Mouse (Mus musculus) limb, embryonic 15.5 days (tissue): Measurements from ENCODE around the gene Lap3. TPM values are rescaled to one million over a fixed set of nuclear protein-coding genes. Genes with fewer than 3 reads are reported as not detected.
A peak's percentile ranks its signal among the peaks of the same experiment; 100 is the strongest.

ENCODE experiments used
- ATAC-seq: fragments of 200-750 bp; cut with Nextera tagmentation; 2 replicates; pipeline ENCODE4 v1.8.0; 2017; ENCODE audit warnings: low read depth, moderate TSS enrichment; ENCODE audit not compliant: insufficient number of reproducible peaks, low FRiP score, low TSS enrichment
- H3K27ac ChIP-seq: fragments of 300-500 bp; sonication (generic); 2 replicates; pipeline ENCODE4 v1.5.1; 2015; ENCODE audit warnings: moderate library complexity, mild to moderate bottlenecking, inconsistent platforms
- H3K27me3 ChIP-seq: fragments of 300-500 bp; sonication (generic); 2 replicates; pipeline ENCODE4 v1.6.1; 2015; ENCODE audit warnings: inconsistent platforms
- H3K36me3 ChIP-seq: fragments of 300-500 bp; sonication (generic); 2 replicates; pipeline ENCODE4 v1.6.1; 2015; ENCODE audit warnings: inconsistent platforms
- H3K4me1 ChIP-seq: fragments of 300-500 bp; sonication (generic); 2 replicates; pipeline ENCODE4 v1.6.1; 2015; ENCODE audit warnings: inconsistent platforms
- H3K4me2 ChIP-seq: fragments of 300-500 bp; sonication (generic); 2 replicates; pipeline ENCODE4 v1.6.1; 2015; ENCODE audit warnings: mild to moderate bottlenecking, inconsistent platforms
- H3K4me3 ChIP-seq: fragments of 300-500 bp; sonication (generic); 2 replicates; pipeline ENCODE4 v1.5.1; 2015; ENCODE audit warnings: mild to moderate bottlenecking, inconsistent platforms
- H3K9ac ChIP-seq: fragments of 300-500 bp; sonication (generic); 2 replicates; pipeline ENCODE4 v1.6.1; 2015; ENCODE audit warnings: inconsistent platforms
- H3K9me3 ChIP-seq: fragments of 300-500 bp; sonication (generic); 2 replicates; pipeline ENCODE4 v1.6.1; 2016; ENCODE audit warnings: inconsistent platforms
- WGBS: fragments of 180-500 bp; shearing (Covaris S2); methylation state at CpG from one replicate; pipeline ENCODE4 v1.1.7; 2015; 5-methylcytosine and 5-hydroxymethylcytosine counted together
- polyA plus RNA-seq: library from polyadenylated mRNA; unstranded; fragments of >200 nt; fragmentation: Nextera tagmentation; extraction: Ambion mirVana; gene quantifications from 2 replicates; pipeline ENCODE4 v1.2.1, GENCODE M21; 2015

Lap3 gene
- polyA plus RNA-seq, 1 experiment from 2014 or later, result 59.8 TPM

- no peak for ATAC-seq
- no peak overlapping the region for H3K4me3 ChIP-seq
- peaks cover 11% of the 10 kb centered on the region for H3K4me1 ChIP-seq
- H3K4me2 ChIP-seq, result no peak overlapping the region
- no peaks in the 10 kb centered on the region for H3K27me3 ChIP-seq
- H3K9ac ChIP-seq, result no peak overlapping the region
- WGBS, result 64% methylated on average over 12 of the region's 12 CpGs
- peaks cover 54% of the 10 kb centered on the region for H3K36me3 ChIP-seq
- H3K27ac ChIP-seq, result no peak overlapping the region
- H3K9me3 ChIP-seq, result no peaks in the 10 kb centered on the region
Measured at GRCm38 (mm10) chr5:45496930-45497550, 3.9 kb downstream of the Lap3 start.

GRCm38 (mm10) chr5:45497564-45497963, 4.4 kb downstream of the Lap3 start:
- Histone ChIP-seq H3K4me3 (no peak overlapping the region), H3K4me2 (no peak overlapping the region), H3K9me3 (no peaks in the 10 kb centered on the region), H3K4me1 (peaks cover 11% of the 10 kb centered on the region), H3K9ac (no peak overlapping the region), H3K36me3 (peaks cover 59% of the 10 kb centered on the region), H3K27me3 (no peaks in the 10 kb centered on the region), H3K27ac (no peak overlapping the region)
- ATAC-seq, result no peak
- 91% methylated on average over 5 of the region's 5 CpGs for WGBS

GRCm38 (mm10) chr5:45510071-45510470, 16.9 kb downstream of the Lap3 start:
- Histone ChIP-seq H3K36me3 (peaks cover 66% of the 10 kb centered on the region), H3K9me3 (no peaks in the 10 kb centered on the region), H3K27ac (no peak overlapping the region), H3K4me1 (no peaks in the 10 kb centered on the region), H3K9ac (no peak overlapping the region), H3K4me3 (no peak overlapping the region), H3K27me3 (no peaks in the 10 kb centered on the region), H3K4me2 (no peak overlapping the region)
- ATAC-seq, result no peak
- 81% methylated on average over 7 of the region's 7 CpGs for WGBS

- no peak overlapping the region for H3K4me3 ChIP-seq
- H3K27me3 ChIP-seq, result no peaks in the 10 kb centered on the region
- H3K27ac ChIP-seq, result no peak overlapping the region
- H3K36me3 ChIP-seq, result peaks cover 47% of the 10 kb centered on the region
- no peaks in the 10 kb centered on the region for H3K4me1 ChIP-seq
- H3K9ac ChIP-seq, result no peak overlapping the region
- 84% methylated on average over 6 of the region's 6 CpGs for WGBS
- H3K9me3 ChIP-seq, result no peaks in the 10 kb centered on the region
- ATAC-seq, result no peak
- H3K4me2 ChIP-seq, result no peak overlapping the region
Measured at GRCm38 (mm10) chr5:45512908-45513307, 19.7 kb downstream of the Lap3 start.

GRCm38 (mm10) chr5:45513511-45513910, 20.3 kb downstream of the Lap3 start:
- no peak for ATAC-seq
- H3K36me3 ChIP-seq, result peaks cover 47% of the 10 kb centered on the region
- no peaks in the 10 kb centered on the region for H3K4me1 ChIP-seq
- no peak overlapping the region for H3K4me3 ChIP-seq
- WGBS, result 88% methylated on average over 2 of the region's 2 CpGs
- H3K4me2 ChIP-seq, result no peak overlapping the region
- H3K27ac ChIP-seq, result no peak overlapping the region
- no peaks in the 10 kb centered on the region for H3K9me3 ChIP-seq
- H3K27me3 ChIP-seq, result no peaks in the 10 kb centered on the region
- no peak overlapping the region for H3K9ac ChIP-seq

- Histone ChIP-seq H3K4me1 (peaks cover under 1% of the 10 kb centered on the region; the same call in 1 of the 2 replicates), H3K9ac (no peak overlapping the region), H3K4me3 (no peak overlapping the region), H3K27me3 (no peaks in the 10 kb centered on the region), H3K4me2 (no peak overlapping the region), H3K9me3 (no peaks in the 10 kb centered on the region), H3K36me3 (peaks cover 40% of the 10 kb centered on the region), H3K27ac (no peak overlapping the region)
- WGBS, result 88% methylated on average over 1 of the region's 1 CpGs
- no peak for ATAC-seq
Measured at GRCm38 (mm10) chr5:45514599-45514998, 21.4 kb downstream of the Lap3 start.

GRCm38 (mm10) chr5:45515151-45515743, 22.1 kb downstream of the Lap3 start:
- no peaks in the 10 kb centered on the region for H3K27me3 ChIP-seq
- no peak overlapping the region for H3K9ac ChIP-seq
- WGBS, result 91% methylated on average over 10 of the region's 10 CpGs
- peaks cover 33% of the 10 kb centered on the region for H3K36me3 ChIP-seq
- H3K27ac ChIP-seq, result no peak overlapping the region
- H3K9me3 ChIP-seq, result no peaks in the 10 kb centered on the region
- H3K4me1 ChIP-seq, result peaks cover 3% of the 10 kb centered on the region; the same call in 1 of the 2 replicates
- no peak overlapping the region for H3K4me3 ChIP-seq
- no peak overlapping the region for H3K4me2 ChIP-seq
- no peak for ATAC-seq

- Histone ChIP-seq H3K27me3 (no peaks in the 10 kb centered on the region), H3K4me1 (peaks cover 17% of the 10 kb centered on the region), H3K4me3 (peak within 1 kb of the TSS; percentile 82), H3K27ac (peak within 1 kb of the TSS; percentile 65), H3K9me3 (no peaks in the 10 kb centered on the region), H3K36me3 (peaks cover 16% of the 10 kb centered on the region), H3K4me2 (peak within 1 kb of the TSS; percentile 73), H3K9ac (peak within 1 kb of the TSS; percentile 90)
- peak; percentile 86 for ATAC-seq
- 2% methylated on average over 56 of the region's 56 CpGs for WGBS
Measured at GRCm38 (mm10) chr5:45519960-45520808, 27.0 kb downstream of the Lap3 start, which contains the start of gene Med28. Med28 (plus strand) TSS chr5:45520229.

- 3% methylated on average over 5 of the region's 5 CpGs for WGBS
- H3K27ac ChIP-seq, result no peak overlapping the region; the same call in 1 of the 2 replicates
- H3K36me3 ChIP-seq, result peaks cover 17% of the 10 kb centered on the region
- no peak for ATAC-seq
- H3K4me1 ChIP-seq, result peaks cover 17% of the 10 kb centered on the region
- H3K4me3 ChIP-seq, result peak overlapping the region; percentile 82
- H3K9ac ChIP-seq, result peak overlapping the region; percentile 90
- peak overlapping the region; percentile 73 for H3K4me2 ChIP-seq
- no peaks in the 10 kb centered on the region for H3K27me3 ChIP-seq
- H3K9me3 ChIP-seq, result no peaks in the 10 kb centered on the region
Measured at GRCm38 (mm10) chr5:45520809-45521110, 27.6 kb downstream of the Lap3 start.

- H3K27me3 ChIP-seq, result no peaks in the 10 kb centered on the region
- H3K27ac ChIP-seq, result no peak overlapping the region
- no peak for ATAC-seq
Measured at GRCm38 (mm10) chr5:45521601-45522000, 28.4 kb downstream of the Lap3 start.

GRCm38 (mm10) chr5:45525101-45525500, 31.9 kb downstream of the Lap3 start:
- H3K4me1 ChIP-seq, result peaks cover 14% of the 10 kb centered on the region
- 90% methylated on average over 10 of the region's 10 CpGs for WGBS
- no peak overlapping the region for H3K4me3 ChIP-seq
- no peak overlapping the region for H3K4me2 ChIP-seq
- no peak overlapping the region for H3K27ac ChIP-seq
- H3K27me3 ChIP-seq, result no peaks in the 10 kb centered on the region
- H3K36me3 ChIP-seq, result peaks cover 57% of the 10 kb centered on the region
- no peak for ATAC-seq
- no peak overlapping the region for H3K9ac ChIP-seq
- no peaks in the 10 kb centered on the region for H3K9me3 ChIP-seq

More at GRCm38 (mm10) chr5:45521601-45522000, 28.4 kb downstream of the Lap3 start:
- H3K9ac ChIP-seq, result no peak overlapping the region
- peaks cover 26% of the 10 kb centered on the region for H3K36me3 ChIP-seq
- H3K9me3 ChIP-seq, result no peaks in the 10 kb centered on the region
- peak overlapping the region; percentile 82; the same call in 1 of the 2 replicates for H3K4me3 ChIP-seq
- peaks cover 17% of the 10 kb centered on the region for H3K4me1 ChIP-seq
- WGBS, result 86% methylated on average over 6 of the region's 6 CpGs
- peak overlapping the region; percentile 73; the same call in 1 of the 2 replicates for H3K4me2 ChIP-seq

- no peaks in the 10 kb centered on the region for H3K9me3 ChIP-seq
- no peak overlapping the region for H3K9ac ChIP-seq
- ATAC-seq, result no peak
- no peak overlapping the region for H3K27ac ChIP-seq
- no peaks in the 10 kb centered on the region for H3K27me3 ChIP-seq
- H3K4me3 ChIP-seq, result no peak overlapping the region
- H3K4me2 ChIP-seq, result no peak overlapping the region
- 91% methylated on average over 4 of the region's 4 CpGs for WGBS
- peaks cover 61% of the 10 kb centered on the region for H3K36me3 ChIP-seq
- peaks cover 8% of the 10 kb centered on the region for H3K4me1 ChIP-seq
Measured at GRCm38 (mm10) chr5:45526338-45526737, 33.2 kb downstream of the Lap3 start.
